Mouse (Mus musculus) left cerebral cortex, postnatal 14 days (tissue): ENCODE data around the gene Rsph9. TPM values are rescaled to one million over a fixed set of nuclear protein-coding genes. Genes with fewer than 3 reads are reported as not detected.
A peak's percentile ranks its signal among the peaks of the same experiment; 100 is the strongest.

Experiments
- DNase-seq, 2 experiments: peaks; one replicate each; pipeline ENCODE4 v3.0.0; 2021 to 2022; ENCODE audit warnings: low spot score in 2 of 2, mixed read lengths in 1 of 2
- intact Hi-C: fragments of 180-260 bp; cut with DNase I; formaldehyde crosslinking; loops from one replicate; pipeline ENCODE4 v1.15.1; 2025
- long read RNA-seq, 2 experiments: library from polyadenylated mRNA; stranded (forward); transcript quantifications; one replicate each; pipeline ENCODE4 v2.0.0; 2021
- total RNA-seq, 2 experiments: library from RNA; stranded (reverse); gene quantifications; 2 replicates each; pipeline ENCODE4 v1.2.3; 2021

Rsph9 gene
- 10 to 100 TPM; 22.8 to 23.7 TPM for total RNA-seq
- long read RNA-seq, experiment 1, transcript Rsph9-201 (5 exons, 966 nt): major isoform, 19 of 23 reads
- long read RNA-seq, experiment 1, partial matches to known transcripts: 1 of 23 reads
- long read RNA-seq, experiment 1, other reads (novel, unspliced or antisense): 3 of 23 reads
- long read RNA-seq, experiment 2, transcript Rsph9-201 (5 exons, 966 nt): major isoform, 15 of 21 reads
- long read RNA-seq, experiment 2, partial matches to known transcripts: 0 of 21 reads
- long read RNA-seq, experiment 2, other reads (novel, unspliced or antisense): 6 of 21 reads

GRCm38 (mm10) chr17:46143578-46144423 is at the start of gene Rsph9:
Gene Rsph9, minus strand, starts transcription at chr17:46144216.
- intact Hi-C loops: no loop called here
- DNase-seq: peak; percentile 79 to 85

- intact Hi-C loops: no loop called here
- DNase-seq: no peak
Observed at GRCm38 (mm10) chr17:46188829-46189228, 44.8 kb upstream of the Rsph9 start.

DNA sequence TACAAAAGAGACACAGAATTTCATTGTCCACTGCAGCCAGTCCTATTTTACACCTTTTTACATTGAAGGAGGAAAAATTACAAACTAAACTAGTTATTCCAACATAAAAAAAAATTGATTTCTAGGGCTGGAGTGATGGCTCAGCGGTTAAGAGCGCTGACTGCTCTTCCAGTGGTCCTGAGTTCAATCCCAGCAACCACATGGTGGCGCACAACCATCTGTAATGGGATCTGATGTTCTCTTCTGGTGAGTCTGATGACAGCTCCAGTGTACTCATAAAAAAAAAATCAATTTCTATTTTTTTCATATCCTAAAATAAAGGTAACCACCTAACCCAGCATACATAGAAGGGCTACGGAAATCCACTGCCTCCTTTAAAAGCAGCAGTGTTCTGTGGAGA is 38.3 kb upstream of the Rsph9 start:
- no peak for DNase-seq
- intact Hi-C loops: no loop called here

DNA sequence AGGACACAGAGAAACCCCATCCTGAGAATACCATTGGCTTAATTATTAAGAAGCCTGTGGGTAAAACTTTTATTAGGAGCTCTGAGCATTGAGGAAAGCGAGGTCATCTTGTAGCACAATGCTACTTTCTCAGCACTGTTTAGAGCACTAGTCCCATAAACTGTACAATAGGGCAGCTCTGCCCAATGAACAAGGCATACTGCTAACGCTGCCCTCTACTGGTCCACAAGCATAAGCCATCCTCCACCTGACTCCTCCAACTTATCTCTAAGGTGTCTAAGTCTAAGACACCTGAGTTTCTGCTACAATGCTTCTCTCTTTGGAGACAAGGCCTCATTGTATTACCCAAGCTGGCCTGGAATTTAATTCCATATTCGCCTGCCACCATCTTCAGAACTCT is 26.5 kb upstream of the Rsph9 start:
- no peak for DNase-seq
- intact Hi-C loops: no loop called here

DNA sequence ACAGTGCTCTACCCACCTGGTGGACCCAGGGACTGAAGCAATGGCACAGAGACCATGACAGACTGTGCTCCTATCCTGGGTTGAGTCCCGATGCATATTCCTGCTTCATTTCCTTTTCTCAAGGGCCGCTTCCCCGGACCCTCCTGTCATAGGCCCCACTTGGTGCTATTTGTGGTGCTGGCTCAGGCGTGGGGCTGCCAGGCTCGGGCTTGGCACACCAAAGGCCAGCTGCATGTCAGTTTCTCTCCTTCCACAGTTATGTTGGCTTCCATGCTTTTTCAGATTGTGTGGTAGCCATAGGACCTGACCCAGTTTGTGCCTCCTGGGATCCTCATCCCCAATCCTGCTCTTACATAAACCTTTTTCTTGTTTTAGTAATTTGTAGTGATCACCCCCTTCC is 24.8 kb upstream of the Rsph9 start:
- no peak for DNase-seq
- intact Hi-C loops: no loop called here

- intact Hi-C loops: no loop called here
- DNase-seq: no peak
Observed at GRCm38 (mm10) chr17:46168318-46168717, 24.3 kb upstream of the Rsph9 start.

GRCm38 (mm10) chr17:46167014-46167413 is 23.0 kb upstream of the Rsph9 start:
- no peak for DNase-seq
- intact Hi-C loops: no loop called here

- intact Hi-C loops: no loop called here
- DNase-seq: no peak
Observed at GRCm38 (mm10) chr17:46166270-46166669, 22.3 kb upstream of the Rsph9 start.

DNA sequence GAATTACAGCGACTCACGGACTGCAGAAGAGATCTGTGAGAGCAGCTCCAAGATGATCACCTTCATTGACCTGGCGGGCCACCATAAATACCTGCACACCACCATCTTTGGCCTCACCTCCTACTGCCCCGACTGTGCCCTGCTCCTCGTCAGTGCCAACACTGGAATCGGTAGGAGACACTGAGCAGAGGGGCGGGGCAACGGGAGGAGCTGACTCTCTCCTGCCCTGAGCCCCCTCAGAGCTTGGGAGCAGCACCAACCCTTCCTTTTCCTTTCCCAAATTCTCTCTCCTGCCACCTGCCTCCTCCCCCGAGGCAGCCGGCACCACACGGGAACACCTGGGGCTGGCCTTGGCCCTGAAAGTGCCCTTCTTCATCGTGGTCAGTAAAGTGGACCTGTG is 21.4 kb upstream of the Rsph9 start:
- intact Hi-C loops: no loop called here
- no peak for DNase-seq

- intact Hi-C loops: no loop called here
- DNase-seq: no peak
Observed at GRCm38 (mm10) chr17:46164791-46165190, 20.8 kb upstream of the Rsph9 start.

- no peak for DNase-seq
- intact Hi-C loops: no loop called here
Observed at GRCm38 (mm10) chr17:46164301-46164700, 20.3 kb upstream of the Rsph9 start.

DNA sequence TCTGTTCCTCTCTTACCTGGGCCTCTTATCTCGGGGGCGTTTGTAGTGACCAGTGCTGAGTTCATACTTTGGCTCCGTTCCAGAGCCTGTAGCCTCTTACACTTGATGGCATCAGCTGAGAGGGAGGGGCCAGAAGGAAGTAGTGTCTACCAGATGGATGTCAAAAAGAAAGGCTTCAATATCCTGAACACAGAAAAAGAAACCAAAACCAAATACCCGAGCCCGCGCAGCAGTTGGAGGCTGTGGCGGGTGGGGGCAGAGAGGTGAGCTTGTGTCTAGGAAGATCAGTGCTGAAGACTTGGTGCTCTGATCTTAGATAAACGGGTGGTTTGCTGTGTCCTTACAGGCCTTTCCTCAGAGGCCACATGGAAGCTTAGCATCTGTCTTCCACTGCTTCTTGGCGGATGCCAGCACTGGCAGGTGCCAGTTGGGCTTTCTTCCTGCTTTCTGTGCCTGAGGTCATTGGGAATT is 19.0 kb upstream of the Rsph9 start:
- intact Hi-C loops: no loop called here
- no peak for DNase-seq

GRCm38 (mm10) chr17:46162551-46162950 is 18.5 kb upstream of the Rsph9 start:
- no peak for DNase-seq
- intact Hi-C loops: no loop called here

GRCm38 (mm10) chr17:46161710-46162109 is 17.7 kb upstream of the Rsph9 start:
- intact Hi-C loops: no loop called here
- no peak for DNase-seq

DNA sequence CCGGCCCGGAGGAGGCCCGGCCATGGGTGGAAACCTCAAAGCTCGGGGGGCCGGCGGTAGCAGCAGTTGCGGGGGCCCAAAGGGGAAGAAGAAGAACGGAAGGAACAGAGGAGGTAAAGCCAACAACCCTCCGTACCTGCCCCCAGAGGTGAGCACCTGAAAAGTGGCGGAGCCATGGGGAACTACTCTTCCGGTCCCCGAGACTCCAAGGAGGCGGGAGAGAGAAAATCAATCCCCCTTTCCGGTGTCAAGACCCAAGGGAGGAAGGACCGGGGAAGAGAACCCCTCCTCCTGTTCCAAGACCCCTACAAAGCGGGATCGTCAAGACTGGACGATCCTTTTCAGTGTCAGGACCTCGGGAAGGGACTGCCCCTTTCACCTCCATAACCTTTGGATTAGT is 17.2 kb upstream of the Rsph9 start:
- intact Hi-C loops: no loop called here

GRCm38 (mm10) chr17:46160686-46161085 is 16.7 kb upstream of the Rsph9 start, which contains the start of gene Gtpbp2:
Gene Gtpbp2, plus strand, starts transcription at chr17:46161032.
- DNase-seq: peak; percentile 97 to 100
- intact Hi-C loops: no loop called here

More for the DNA sequence above, 17.2 kb upstream of the Rsph9 start:
- DNase-seq: no peak

DNA sequence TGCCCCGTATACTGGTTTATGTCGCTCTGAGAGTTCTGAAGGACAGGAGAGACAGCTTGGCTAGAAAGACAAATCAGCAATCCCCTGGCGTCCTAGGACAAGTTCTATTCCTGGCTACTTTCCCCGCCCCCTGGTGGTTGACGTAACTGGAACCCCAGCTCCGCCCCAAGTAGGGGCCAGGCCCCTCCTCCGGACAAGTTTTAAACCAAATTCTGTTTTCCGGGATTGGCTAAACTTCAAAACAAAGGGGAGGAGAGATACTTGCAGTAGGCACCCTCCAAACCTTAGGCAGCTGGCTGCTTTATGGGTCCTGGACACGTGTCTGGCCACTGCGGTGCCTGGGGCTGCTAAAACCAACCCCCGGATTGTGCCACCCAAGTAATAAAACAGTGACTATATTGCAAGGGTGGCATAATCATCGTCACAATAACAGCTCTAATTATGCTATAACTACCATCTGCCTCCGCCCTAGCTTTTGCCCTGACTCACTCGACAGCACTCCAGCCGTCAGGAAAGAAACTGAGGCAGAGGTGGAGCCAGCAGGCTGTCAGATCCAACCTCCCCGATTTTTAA is 16.2 kb upstream of the Rsph9 start:
- DNase-seq: peak; percentile 86 to 88
- intact Hi-C loops: no loop called here

DNA sequence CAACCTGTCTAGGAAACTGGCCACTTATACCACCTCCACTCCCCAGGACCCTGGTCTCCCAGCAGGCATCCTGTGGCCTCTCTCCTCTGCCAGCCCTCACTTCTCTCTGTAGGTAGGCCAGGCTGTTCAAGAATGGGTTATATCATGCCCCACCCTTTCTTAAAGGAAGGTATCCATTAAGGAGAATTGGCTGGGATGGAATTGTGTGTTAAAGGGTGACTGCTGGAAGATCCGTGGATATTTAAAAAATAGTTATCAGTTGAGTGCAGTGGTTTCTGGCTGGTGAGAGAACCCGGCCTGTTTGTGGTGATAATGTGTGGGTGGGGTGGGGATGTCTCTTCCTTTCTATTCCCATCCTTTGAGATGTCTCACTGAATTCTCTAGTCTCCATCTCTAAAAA is 15.2 kb upstream of the Rsph9 start:
- intact Hi-C loops: no loop called here

DNA sequence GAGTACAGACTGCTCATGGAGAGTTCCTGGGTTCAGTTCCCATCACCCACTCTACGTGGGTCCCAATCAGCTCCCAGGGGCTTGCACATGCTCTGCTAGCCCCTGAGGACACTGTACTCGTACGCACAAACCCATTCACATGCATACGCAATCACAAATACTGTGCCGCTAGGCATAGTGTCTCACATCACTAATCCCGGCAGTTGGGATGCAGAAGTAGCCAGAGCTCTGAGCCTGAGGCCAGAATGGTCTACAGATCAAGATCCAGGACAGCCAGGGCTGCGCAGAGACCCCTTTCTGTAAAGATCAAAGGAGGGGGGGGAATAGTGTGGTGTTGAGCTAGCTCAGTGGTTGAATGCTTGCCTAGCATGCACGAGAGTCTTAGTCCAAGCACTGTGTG is 13.1 kb upstream of the Rsph9 start:
- intact Hi-C loops: no loop called here
- no peak for DNase-seq

More for the DNA sequence above, 15.2 kb upstream of the Rsph9 start:
- no peak for DNase-seq

DNA sequence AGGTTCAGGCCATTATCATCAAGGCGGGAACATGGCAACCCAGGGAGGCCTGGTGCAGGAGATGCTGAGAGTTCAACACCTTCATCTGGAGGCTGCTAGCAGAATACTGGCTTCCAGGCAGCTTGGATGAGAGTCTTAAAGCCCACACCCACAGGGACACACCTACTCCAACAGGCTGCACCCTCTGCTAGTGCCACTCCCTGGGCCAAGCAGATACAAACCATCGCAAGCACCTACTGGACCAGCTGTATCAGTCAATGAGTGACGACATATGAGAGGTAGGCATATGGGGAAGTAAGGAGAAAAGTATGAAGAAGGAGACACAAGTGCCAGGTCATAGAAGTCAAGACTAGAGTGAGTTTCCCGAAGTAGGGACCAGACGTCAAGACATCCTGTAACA is 12.7 kb upstream of the Rsph9 start:
- no peak for DNase-seq
- intact Hi-C loops: no loop called here
